Mouse (Mus musculus) hindbrain, embryonic 12.5 days (tissue): ENCODE results near the gene Smad3. TPM values are rescaled to one million over a fixed set of nuclear protein-coding genes. Genes with fewer than 3 reads are reported as not detected.

Experiments
- ATAC-seq: fragments of 200-750 bp; cut with Nextera tagmentation; 2 replicates; pipeline ENCODE4 v1.8.0; 2017; ENCODE audit warnings: moderate TSS enrichment; ENCODE audit not compliant: low FRiP score
- H3K27ac ChIP-seq: fragments of 300-500 bp; sonication (generic); 2 replicates; pipeline ENCODE4 v1.5.1; 2016; ENCODE audit warnings: mild to moderate bottlenecking
- H3K27me3 ChIP-seq: fragments of 300-500 bp; sonication (generic); 2 replicates; pipeline ENCODE4 v1.6.1; 2016; ENCODE audit warnings: mild to moderate bottlenecking
- H3K36me3 ChIP-seq: fragments of 300-500 bp; sonication (generic); 2 replicates; pipeline ENCODE4 v1.6.1; 2016; ENCODE audit warnings: mild to moderate bottlenecking
- H3K4me1 ChIP-seq: fragments of 300-500 bp; sonication (generic); 2 replicates; pipeline ENCODE4 v1.6.1; 2016
- H3K4me2 ChIP-seq: fragments of 300-500 bp; sonication (generic); replicated peaks from 2 replicates; pipeline ENCODE4 v1.6.1; 2016; ENCODE audit warnings: mild to moderate bottlenecking
- H3K4me3 ChIP-seq: fragments of 300-500 bp; sonication (generic); 2 replicates; pipeline ENCODE4 v1.5.1; 2016; ENCODE audit warnings: mild to moderate bottlenecking
- H3K9ac ChIP-seq: fragments of 300-500 bp; sonication (generic); 2 replicates; pipeline ENCODE4 v1.6.1; 2016; ENCODE audit warnings: mild to moderate bottlenecking, moderate library complexity
- H3K9me3 ChIP-seq: fragments of 300-500 bp; sonication (generic); replicated peaks from 2 replicates; pipeline ENCODE4 v1.6.1; 2016; ENCODE audit warnings: mild to moderate bottlenecking
- WGBS: fragments of 180-500 bp; shearing (Covaris S2); methylation state at CpG from one replicate; pipeline ENCODE4 v1.1.7; 2016; 5-methylcytosine and 5-hydroxymethylcytosine counted together
- polyA plus RNA-seq: library from polyadenylated mRNA; unstranded; fragments of >200 nt; fragmentation: Nextera tagmentation; extraction: Ambion mirVana; gene quantifications from 2 replicates; pipeline ENCODE4 v1.2.1, GENCODE M21; 2016

Smad3 gene
- polyA plus RNA-seq, 1 experiment from 2014 or later = 25.4 TPM

- Histone ChIP-seq H3K4me1 (peaks cover 8% of the 10 kb centered on the region), H3K27ac (no peak overlapping the region), H3K9me3 (no peaks in the 10 kb centered on the region), H3K4me3 (no peak overlapping the region), H3K4me2 (no peak overlapping the region), H3K36me3 (no peaks in the 10 kb centered on the region), H3K9ac (no peak overlapping the region), H3K27me3 (no peaks in the 10 kb centered on the region)
- WGBS = 89% methylated on average over 5 of the region's 5 CpGs
- ATAC-seq = no peak
Observed at GRCm38 (mm10) chr9:63724750-63725149, 33.0 kb downstream of the Smad3 start.

GRCm38 (mm10) chr9:63722918-63723317, 34.9 kb downstream of the Smad3 start:
- ATAC-seq = no peak
- H3K4me1 ChIP-seq = peaks cover 8% of the 10 kb centered on the region
- no peak overlapping the region for H3K27ac ChIP-seq
- no peaks in the 10 kb centered on the region for H3K27me3 ChIP-seq
- H3K9me3 ChIP-seq = no peaks in the 10 kb centered on the region
- H3K4me3 ChIP-seq = no peak overlapping the region
- no peak overlapping the region for H3K9ac ChIP-seq
- no peaks in the 10 kb centered on the region for H3K36me3 ChIP-seq
- 78% methylated on average over 9 of the region's 9 CpGs for WGBS
- H3K4me2 ChIP-seq = no peak overlapping the region

GRCm38 (mm10) chr9:63722350-63722749, 35.4 kb downstream of the Smad3 start:
- Histone ChIP-seq H3K9me3 (no peaks in the 10 kb centered on the region), H3K36me3 (no peaks in the 10 kb centered on the region), H3K4me1 (peaks cover 7% of the 10 kb centered on the region), H3K9ac (no peak overlapping the region), H3K27ac (no peak overlapping the region), H3K4me3 (no peak overlapping the region), H3K27me3 (no peaks in the 10 kb centered on the region), H3K4me2 (no peak overlapping the region)
- ATAC-seq = no peak
- WGBS = 91% methylated on average over 7 of the region's 7 CpGs

GRCm38 (mm10) chr9:63721573-63722275, 36.1 kb downstream of the Smad3 start:
- Histone ChIP-seq H3K9me3 (no peaks in the 10 kb centered on the region), H3K27me3 (no peaks in the 10 kb centered on the region), H3K4me1 (peaks cover 11% of the 10 kb centered on the region), H3K4me2 (no peak overlapping the region), H3K36me3 (no peaks in the 10 kb centered on the region), H3K4me3 (no peak overlapping the region), H3K27ac (no peak overlapping the region), H3K9ac (no peak overlapping the region)
- ATAC-seq = no peak
- 90% methylated on average over 9 of the region's 9 CpGs for WGBS

- no peak overlapping the region for H3K9ac ChIP-seq
- H3K36me3 ChIP-seq = no peaks in the 10 kb centered on the region
- H3K27me3 ChIP-seq = no peaks in the 10 kb centered on the region
- no peak overlapping the region for H3K4me2 ChIP-seq
- no peaks in the 10 kb centered on the region for H3K9me3 ChIP-seq
- 69% methylated on average over 6 of the region's 6 CpGs for WGBS
- H3K4me1 ChIP-seq = peaks cover 16% of the 10 kb centered on the region
- no peak for ATAC-seq
- no peak overlapping the region for H3K4me3 ChIP-seq
- H3K27ac ChIP-seq = no peak overlapping the region
Observed at GRCm38 (mm10) chr9:63720715-63721114, 37.1 kb downstream of the Smad3 start.

- H3K4me3 ChIP-seq = no peak overlapping the region
- H3K27me3 ChIP-seq = no peaks in the 10 kb centered on the region
- peaks cover 18% of the 10 kb centered on the region for H3K4me1 ChIP-seq
- H3K4me2 ChIP-seq = no peak overlapping the region
- no peak for ATAC-seq
- no peaks in the 10 kb centered on the region for H3K9me3 ChIP-seq
- H3K27ac ChIP-seq = no peak overlapping the region
- H3K36me3 ChIP-seq = no peaks in the 10 kb centered on the region
- 90% methylated on average over 16 of the region's 16 CpGs for WGBS
- no peak overlapping the region for H3K9ac ChIP-seq
Observed at GRCm38 (mm10) chr9:63719770-63720440, 37.9 kb downstream of the Smad3 start.

GRCm38 (mm10) chr9:63718735-63719358, 38.9 kb downstream of the Smad3 start:
- ATAC-seq = no peak
- H3K27ac ChIP-seq = no peak overlapping the region
- H3K9ac ChIP-seq = no peak overlapping the region
- H3K4me2 ChIP-seq = no peak overlapping the region
- peaks cover 18% of the 10 kb centered on the region for H3K4me1 ChIP-seq
- 87% methylated on average over 9 of the region's 9 CpGs for WGBS
- no peaks in the 10 kb centered on the region for H3K27me3 ChIP-seq
- H3K36me3 ChIP-seq = no peaks in the 10 kb centered on the region
- no peak overlapping the region for H3K4me3 ChIP-seq
- no peaks in the 10 kb centered on the region for H3K9me3 ChIP-seq

- H3K4me2 ChIP-seq = no peak overlapping the region
- 91% methylated on average over 4 of the region's 4 CpGs for WGBS
- no peaks in the 10 kb centered on the region for H3K36me3 ChIP-seq
- no peak overlapping the region for H3K27ac ChIP-seq
- no peak for ATAC-seq
- H3K9me3 ChIP-seq = no peaks in the 10 kb centered on the region
- peaks cover 22% of the 10 kb centered on the region for H3K4me1 ChIP-seq
- no peak overlapping the region for H3K9ac ChIP-seq
- H3K4me3 ChIP-seq = no peak overlapping the region
- no peaks in the 10 kb centered on the region for H3K27me3 ChIP-seq
Observed at GRCm38 (mm10) chr9:63718170-63718569, 39.6 kb downstream of the Smad3 start.

- Histone ChIP-seq H3K9ac (no peak overlapping the region), H3K4me2 (no peak overlapping the region), H3K4me3 (no peak overlapping the region), H3K4me1 (peaks cover 28% of the 10 kb centered on the region), H3K27me3 (no peaks in the 10 kb centered on the region), H3K9me3 (no peaks in the 10 kb centered on the region), H3K36me3 (no peaks in the 10 kb centered on the region), H3K27ac (no peak overlapping the region)
- ATAC-seq = no peak
- WGBS = 80% methylated on average over 3 of the region's 3 CpGs
Observed at GRCm38 (mm10) chr9:63717474-63718005, 40.3 kb downstream of the Smad3 start.

GRCm38 (mm10) chr9:63716150-63717138, 41.4 kb downstream of the Smad3 start:
- Histone ChIP-seq H3K4me2 (peak overlapping the region; percentile 8; the same call in 1 of the 2 replicates), H3K27me3 (no peaks in the 10 kb centered on the region), H3K4me1 (peaks cover 28% of the 10 kb centered on the region), H3K9ac (no peak overlapping the region), H3K27ac (peak overlapping the region; percentile 44; the same call in 1 of the 2 replicates), H3K4me3 (no peak overlapping the region), H3K9me3 (no peaks in the 10 kb centered on the region), H3K36me3 (no peaks in the 10 kb centered on the region)
- WGBS = 31% methylated on average over 18 of the region's 18 CpGs
- ATAC-seq = no peak

- H3K4me3 ChIP-seq = no peak overlapping the region
- peaks cover 28% of the 10 kb centered on the region for H3K4me1 ChIP-seq
- no peak overlapping the region for H3K4me2 ChIP-seq
- ATAC-seq = no peak
- H3K9me3 ChIP-seq = no peaks in the 10 kb centered on the region
- no peaks in the 10 kb centered on the region for H3K27me3 ChIP-seq
- no peak overlapping the region for H3K27ac ChIP-seq
- peaks cover 6% of the 10 kb centered on the region; the same call in 1 of the 2 replicates for H3K36me3 ChIP-seq
- no peak overlapping the region for H3K9ac ChIP-seq
- WGBS = 80% methylated on average over 6 of the region's 6 CpGs
Observed at GRCm38 (mm10) chr9:63714572-63714971, 43.2 kb downstream of the Smad3 start.
